Mouse (Mus musculus): ENCODE measurements around the gene Taldo1. TPM values are rescaled to one million over a fixed set of nuclear protein-coding genes. Genes with fewer than 3 reads are reported as not detected.
A peak's percentile ranks its signal among the peaks of the same experiment; 100 is the strongest.

The Taldo1 gene
- polyA plus RNA-seq, 1 experiment from 2014 or later: 373 TPM

DNA sequence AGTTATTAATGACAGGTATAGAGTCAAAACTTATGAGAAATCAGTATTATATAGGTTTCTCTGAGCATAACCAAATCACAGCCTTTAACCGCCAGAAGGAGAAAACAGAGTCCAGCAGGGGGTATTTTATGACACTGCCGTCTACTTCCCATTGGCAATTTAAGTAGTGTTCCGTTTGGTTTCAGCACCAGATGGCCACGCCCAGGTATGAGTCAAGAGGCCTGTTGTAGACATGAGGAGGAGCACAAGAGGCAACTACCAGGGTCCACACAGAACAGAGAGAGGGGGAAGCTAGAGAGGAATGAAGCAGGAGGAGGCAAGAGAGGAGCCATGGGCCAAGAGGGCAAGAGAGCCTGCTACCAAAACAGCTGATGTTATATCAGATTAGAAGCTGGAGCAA is 12.4 kb upstream of the Taldo1 start:
- no peak overlapping the region for H3K4me3 ChIP-seq (ENCODE audit: low read depth, low read length)
- H3K9me3 ChIP-seq (replicated peaks; ENCODE audit: control insufficient read depth, low read length): no peaks in the 10 kb centered on the region
- ATAC-seq (ENCODE audit: low read depth): peak; percentile 35; the same call in 1 of the 2 replicates
- H3K27ac ChIP-seq (ENCODE audit: low read length): 0 out of 2 replicates have a peak overlapping the region, but pooled peaks have one; percentile 45
- peaks cover 11% of the 10 kb centered on the region for H3K4me1 ChIP-seq (ENCODE audit: control insufficient read depth, low read depth, low read length)
- no peaks in the 10 kb centered on the region for H3K27me3 ChIP-seq (ENCODE audit: control insufficient read depth, insufficient read depth, low read depth, low read length)
- 41% methylated on average over 4 of the region's 4 CpGs for WGBS (ENCODE audit: insufficient replicate concordance)
- H3K9ac ChIP-seq (ENCODE audit: low read depth, low read length): no peak overlapping the region
- H3K4me2 ChIP-seq (ENCODE audit: low read depth, low read length): no peak overlapping the region
- H3K36me3 ChIP-seq (ENCODE audit: control insufficient read depth, insufficient read depth): no peaks in the 10 kb centered on the region

DNA sequence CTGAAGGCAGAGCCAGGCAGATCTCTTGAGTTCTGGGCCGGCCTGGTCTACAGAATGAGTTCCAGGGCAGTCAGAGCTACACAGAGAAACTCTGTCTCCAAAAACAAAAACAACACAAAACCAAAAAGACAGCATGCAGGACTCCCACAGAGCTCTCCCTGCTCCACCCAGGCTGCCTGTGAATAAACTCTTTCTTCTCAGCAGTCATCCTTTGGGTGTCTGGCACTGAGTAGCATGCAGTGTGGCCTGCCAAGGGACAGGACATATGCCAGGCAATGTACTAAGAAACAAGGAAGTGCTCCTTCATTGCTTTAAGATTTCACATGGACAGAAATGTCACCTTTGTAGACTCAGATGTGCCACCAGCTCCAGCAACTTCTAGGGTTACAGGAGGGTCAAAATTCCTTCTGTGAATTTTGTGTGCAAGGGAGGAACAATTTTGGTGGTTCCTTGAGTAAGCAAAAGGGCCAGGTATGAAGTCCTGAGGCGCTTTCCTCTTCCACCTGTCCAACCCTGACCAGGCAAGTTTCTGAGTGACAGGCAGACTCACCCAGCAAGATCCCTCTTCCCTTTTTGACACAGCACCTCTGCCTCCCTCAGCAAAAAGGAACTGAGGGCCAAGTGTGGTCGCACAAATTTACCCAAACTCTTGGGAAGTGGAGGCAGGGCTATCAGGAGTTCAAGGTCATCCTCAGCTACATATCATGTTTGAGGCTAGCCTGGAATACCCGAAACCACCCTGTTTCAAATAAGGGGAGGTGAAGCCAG is 10.7 kb upstream of the Taldo1 start:
- Histone ChIP-seq H3K4me1 (ENCODE audit: control insufficient read depth, low read depth, low read length) (peaks cover 11% of the 10 kb centered on the region), H3K36me3 (ENCODE audit: control insufficient read depth, insufficient read depth) (no peaks in the 10 kb centered on the region), H3K27me3 (ENCODE audit: control insufficient read depth, insufficient read depth, low read depth, low read length) (no peaks in the 10 kb centered on the region), H3K27ac (ENCODE audit: low read length) (peak overlapping the region; percentile 65), H3K9me3 (replicated peaks; ENCODE audit: control insufficient read depth, low read length) (no peaks in the 10 kb centered on the region), H3K4me2 (ENCODE audit: low read depth, low read length) (no peak overlapping the region), H3K4me3 (ENCODE audit: low read depth, low read length) (no peak overlapping the region), H3K9ac (ENCODE audit: low read depth, low read length) (no peak overlapping the region)
- 59% methylated on average over 4 of the region's 4 CpGs for WGBS (ENCODE audit: insufficient replicate concordance)
- no peak for ATAC-seq (ENCODE audit: low read depth)

DNA sequence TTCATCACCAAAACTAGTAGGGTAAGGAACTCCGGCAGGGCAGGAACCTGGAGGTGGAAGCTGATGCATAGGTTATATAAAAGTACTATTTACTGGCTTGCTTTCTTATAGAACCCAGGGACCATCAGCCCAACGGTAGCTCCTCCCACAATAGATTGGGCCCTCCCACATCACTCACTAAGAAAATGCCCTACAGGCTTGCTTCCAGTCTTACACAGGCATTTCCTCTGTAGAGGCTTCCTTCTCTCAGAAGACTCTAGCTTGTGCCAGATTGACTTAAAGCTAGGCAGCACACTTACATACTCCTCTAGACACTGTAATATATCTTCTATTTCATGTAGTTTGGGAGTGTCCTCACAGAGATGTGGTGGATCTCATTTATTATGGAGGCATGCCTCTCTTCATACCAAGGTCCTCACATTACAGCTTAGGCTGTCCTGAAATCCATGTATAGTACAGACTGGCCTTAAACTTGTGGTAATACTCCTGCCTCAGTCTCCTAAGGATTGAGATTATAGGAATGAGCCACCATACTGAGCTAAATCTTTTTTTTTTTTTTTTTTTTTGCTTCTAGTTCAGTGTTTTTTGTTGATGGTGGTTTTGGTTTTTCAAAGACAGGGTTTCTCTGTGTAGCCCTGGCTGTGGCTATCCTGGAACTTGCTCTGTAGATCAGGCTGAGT is 4.1 kb upstream of the Taldo1 start:
- ATAC-seq (ENCODE audit: low read depth): no peak
- no peak overlapping the region for H3K4me3 ChIP-seq (ENCODE audit: low read depth, low read length)
- no peaks in the 10 kb centered on the region for H3K36me3 ChIP-seq (ENCODE audit: control insufficient read depth, insufficient read depth)
- no peaks in the 10 kb centered on the region for H3K9me3 ChIP-seq (replicated peaks; ENCODE audit: control insufficient read depth, low read length)
- peaks cover 53% of the 10 kb centered on the region for H3K4me1 ChIP-seq (ENCODE audit: control insufficient read depth, low read depth, low read length)
- H3K27me3 ChIP-seq (ENCODE audit: control insufficient read depth, insufficient read depth, low read depth, low read length): no peaks in the 10 kb centered on the region
- H3K27ac ChIP-seq (ENCODE audit: low read length): peak overlapping the region; percentile 77
- WGBS (ENCODE audit: insufficient replicate concordance): 31% methylated on average over 2 of the region's 2 CpGs
- H3K9ac ChIP-seq (ENCODE audit: low read depth, low read length): peak overlapping the region; percentile 22
- peak overlapping the region; percentile 3; the same call in 1 of the 2 replicates for H3K4me2 ChIP-seq (ENCODE audit: low read depth, low read length)

GRCm38 (mm10) chr7:141388487-141389109 is 3.4 kb upstream of the Taldo1 start:
- peaks cover 58% of the 10 kb centered on the region for H3K4me1 ChIP-seq (ENCODE audit: control insufficient read depth, low read depth, low read length)
- peak overlapping the region; percentile 3; the same call in 1 of the 2 replicates for H3K4me2 ChIP-seq (ENCODE audit: low read depth, low read length)
- no peaks in the 10 kb centered on the region for H3K9me3 ChIP-seq (replicated peaks; ENCODE audit: control insufficient read depth, low read length)
- H3K9ac ChIP-seq (ENCODE audit: low read depth, low read length): peak overlapping the region; percentile 43; the same call in 1 of the 2 replicates
- peak; percentile 7; the same call in 1 of the 2 replicates for ATAC-seq (ENCODE audit: low read depth)
- no peaks in the 10 kb centered on the region for H3K36me3 ChIP-seq (ENCODE audit: control insufficient read depth, insufficient read depth)
- no peak overlapping the region for H3K4me3 ChIP-seq (ENCODE audit: low read depth, low read length)
- WGBS (ENCODE audit: insufficient replicate concordance): 19% methylated on average over 3 of the region's 3 CpGs
- H3K27me3 ChIP-seq (ENCODE audit: control insufficient read depth, insufficient read depth, low read depth, low read length): no peaks in the 10 kb centered on the region
- peak overlapping the region; percentile 77 for H3K27ac ChIP-seq (ENCODE audit: low read length)

DNA sequence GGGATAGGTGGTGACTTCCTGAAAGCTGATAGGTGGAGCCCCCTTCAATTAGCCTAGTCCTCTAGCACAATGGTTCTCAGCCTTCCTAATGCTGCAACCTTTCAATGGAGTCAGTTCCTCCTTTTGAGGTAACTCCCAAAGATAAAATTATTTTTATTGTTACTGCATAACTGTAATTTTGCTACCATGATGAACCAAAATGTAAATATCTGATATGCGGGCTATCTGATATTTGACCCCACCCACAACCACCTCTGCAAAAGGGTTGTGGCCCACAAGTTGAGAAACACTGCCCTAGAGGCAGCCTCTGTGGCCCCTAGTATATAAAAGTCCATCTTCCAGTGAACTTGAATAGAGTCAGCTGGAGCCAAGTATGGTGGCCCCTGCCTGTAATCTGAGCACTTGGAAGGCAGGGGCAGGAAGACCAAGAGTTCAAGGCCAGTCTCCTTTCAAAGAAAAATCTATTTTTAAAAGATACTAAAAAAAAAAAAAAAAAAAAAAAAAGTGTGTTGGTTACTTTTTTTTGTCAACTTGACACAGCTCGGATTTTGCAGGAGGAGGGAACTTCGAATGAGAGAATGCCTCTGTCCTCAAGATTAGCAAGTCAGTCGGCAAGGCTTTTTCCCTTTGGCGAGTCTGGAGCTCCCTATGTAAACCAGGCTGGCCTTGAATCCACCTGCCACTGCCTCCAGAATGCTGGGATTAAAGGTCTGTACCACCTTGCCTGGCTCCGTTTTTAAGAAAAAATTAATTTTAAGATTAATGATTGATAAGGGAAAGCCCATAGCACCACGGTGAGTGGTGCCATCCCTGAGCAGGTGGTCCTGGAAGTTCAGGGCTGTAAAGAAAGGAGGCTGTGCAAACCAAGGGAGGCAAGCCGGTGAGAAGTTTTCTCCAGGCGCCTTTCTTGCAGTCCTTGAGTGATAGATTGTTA is 1.4 kb upstream of the Taldo1 start:
- peak overlapping the region; percentile 94 for H3K4me2 ChIP-seq (ENCODE audit: low read depth, low read length)
- peak overlapping the region; percentile 98 for H3K27ac ChIP-seq (ENCODE audit: low read length)
- ATAC-seq (ENCODE audit: low read depth): no peak
- H3K27me3 ChIP-seq (ENCODE audit: control insufficient read depth, insufficient read depth, low read depth, low read length): no peaks in the 10 kb centered on the region
- peak overlapping the region; percentile 82 for H3K9ac ChIP-seq (ENCODE audit: low read depth, low read length)
- H3K9me3 ChIP-seq (replicated peaks; ENCODE audit: control insufficient read depth, low read length): no peaks in the 10 kb centered on the region
- 41% methylated on average over 9 of the region's 9 CpGs for WGBS (ENCODE audit: insufficient replicate concordance)
- peaks cover 76% of the 10 kb centered on the region for H3K4me1 ChIP-seq (ENCODE audit: control insufficient read depth, low read depth, low read length)
- H3K36me3 ChIP-seq (ENCODE audit: control insufficient read depth, insufficient read depth): no peaks in the 10 kb centered on the region; the same call in 1 of the 2 replicates
- peak overlapping the region; percentile 77 for H3K4me3 ChIP-seq (ENCODE audit: low read depth, low read length)

- H3K27me3 ChIP-seq (ENCODE audit: control insufficient read depth, insufficient read depth, low read depth, low read length): no peaks in the 10 kb centered on the region
These were observed 688 bp downstream of the Taldo1 start for GRCm38 (mm10) chr7:141392552-141393222.

DNA sequence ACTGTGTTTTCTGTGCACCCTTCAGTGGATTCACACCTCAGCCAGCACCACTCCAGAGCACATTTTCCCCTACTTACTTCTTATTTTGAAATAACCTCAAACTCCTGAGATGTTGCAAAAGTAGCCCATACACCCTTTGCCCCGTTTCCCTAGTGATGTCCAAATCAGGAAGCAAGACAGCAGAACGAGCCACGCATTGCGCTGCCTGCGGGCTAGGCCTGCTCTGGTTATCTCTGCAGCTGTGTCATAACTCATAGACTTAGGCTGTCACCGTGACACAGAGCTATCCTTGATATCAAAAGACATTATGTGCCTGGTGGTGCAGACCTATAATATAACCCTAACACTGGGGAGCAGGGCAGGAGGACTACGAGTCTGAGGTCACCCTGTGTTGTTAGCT is 2.2 kb downstream of the Taldo1 start:
- WGBS (ENCODE audit: insufficient replicate concordance): 15% methylated on average over 7 of the region's 7 CpGs
- peak overlapping the region; percentile 41 for H3K9ac ChIP-seq (ENCODE audit: low read depth, low read length)
- H3K4me1 ChIP-seq (ENCODE audit: control insufficient read depth, low read depth, low read length): peaks cover 52% of the 10 kb centered on the region
- H3K4me3 ChIP-seq (ENCODE audit: low read depth, low read length): peak overlapping the region; percentile 77
- peak; percentile 54 for ATAC-seq (ENCODE audit: low read depth)
- H3K36me3 ChIP-seq (ENCODE audit: control insufficient read depth, insufficient read depth): peaks cover 28% of the 10 kb centered on the region
- H3K27me3 ChIP-seq (ENCODE audit: control insufficient read depth, insufficient read depth, low read depth, low read length): no peaks in the 10 kb centered on the region
- no peaks in the 10 kb centered on the region for H3K9me3 ChIP-seq (replicated peaks; ENCODE audit: control insufficient read depth, low read length)
- H3K4me2 ChIP-seq (ENCODE audit: low read depth, low read length): peak overlapping the region; percentile 80
- peak overlapping the region; percentile 98 for H3K27ac ChIP-seq (ENCODE audit: low read length)

More at GRCm38 (mm10) chr7:141392552-141393222, 688 bp downstream of the Taldo1 start:
- Histone ChIP-seq H3K27ac (ENCODE audit: low read length) (peak overlapping the region; percentile 98), H3K36me3 (ENCODE audit: control insufficient read depth, insufficient read depth) (peaks cover 13% of the 10 kb centered on the region), H3K4me3 (ENCODE audit: low read depth, low read length) (peak overlapping the region; percentile 77), H3K4me2 (ENCODE audit: low read depth, low read length) (peak overlapping the region; percentile 80), H3K4me1 (ENCODE audit: control insufficient read depth, low read depth, low read length) (peaks cover 67% of the 10 kb centered on the region), H3K9me3 (replicated peaks; ENCODE audit: control insufficient read depth, low read length) (no peaks in the 10 kb centered on the region), H3K9ac (ENCODE audit: low read depth, low read length) (peak overlapping the region; percentile 82)
- peak; percentile 56 for ATAC-seq (ENCODE audit: low read depth)
- WGBS (ENCODE audit: insufficient replicate concordance): 10% methylated on average over 9 of the region's 9 CpGs

DNA sequence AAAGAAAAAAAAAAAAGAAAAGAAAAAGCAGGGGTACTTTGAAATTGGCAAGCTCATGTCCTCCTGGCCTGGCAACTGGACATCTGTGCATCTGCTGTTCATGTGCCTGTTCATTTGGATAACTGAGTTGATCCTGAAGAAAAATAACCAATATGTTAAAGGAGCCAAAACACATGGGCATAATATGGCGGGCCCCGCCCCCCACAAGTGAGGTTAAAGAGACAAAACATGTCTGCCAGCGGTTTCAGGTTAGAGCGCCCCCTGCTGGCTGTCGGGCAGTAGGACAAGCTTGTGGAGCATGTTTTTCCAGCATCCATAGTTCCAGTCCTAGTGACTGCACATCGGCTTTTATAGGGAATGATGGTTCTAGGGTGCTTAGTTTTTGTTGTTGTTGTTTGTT is 2.8 kb downstream of the Taldo1 start:
- Histone ChIP-seq H3K27ac (ENCODE audit: low read length) (peak overlapping the region; percentile 98), H3K4me2 (ENCODE audit: low read depth, low read length) (peak overlapping the region; percentile 80), H3K27me3 (ENCODE audit: control insufficient read depth, insufficient read depth, low read depth, low read length) (no peaks in the 10 kb centered on the region), H3K9ac (ENCODE audit: low read depth, low read length) (no peak overlapping the region), H3K36me3 (ENCODE audit: control insufficient read depth, insufficient read depth) (peaks cover 34% of the 10 kb centered on the region), H3K4me1 (ENCODE audit: control insufficient read depth, low read depth, low read length) (peaks cover 46% of the 10 kb centered on the region), H3K9me3 (replicated peaks; ENCODE audit: control insufficient read depth, low read length) (no peaks in the 10 kb centered on the region), H3K4me3 (ENCODE audit: low read depth, low read length) (no peak overlapping the region)
- WGBS (ENCODE audit: insufficient replicate concordance): 12% methylated on average over 6 of the region's 6 CpGs
- ATAC-seq (ENCODE audit: low read depth): no peak
